Mouse (Mus musculus) stomach, postnatal 0 days (tissue): ENCODE measurements around the gene Zfp512b.

ENCODE experiments used
- CTCF ChIP-seq: IDR thresholded peaks from 2 replicates; pipeline ENCODE4 v1.5.1; 2016; ENCODE audit warnings: antibody characterized with exemption, low read depth, mild to moderate bottlenecking, moderate library complexity
- EP300 ChIP-seq: optimal IDR thresholded peaks from 2 replicates; pipeline ENCODE3; 2016; ENCODE audit warnings: antibody characterized with exemption

DNA sequence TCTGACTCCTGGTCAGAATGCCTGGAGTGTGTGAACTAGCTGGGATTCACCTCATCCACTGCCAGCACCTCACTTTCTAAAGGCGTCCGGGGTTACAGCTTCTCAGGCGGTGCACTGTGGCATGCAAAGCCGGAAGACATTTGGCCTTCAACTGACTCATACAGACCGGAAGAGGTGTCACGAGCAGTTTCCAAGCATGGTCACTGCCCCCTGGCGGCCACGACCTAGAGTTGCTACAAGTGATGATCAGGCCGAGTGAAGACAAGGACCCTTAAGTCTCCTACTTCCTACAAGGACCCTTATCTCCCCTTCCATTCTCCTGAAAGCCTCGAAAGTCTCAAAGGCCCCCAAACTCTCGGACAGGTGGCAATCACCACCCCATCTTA is 11.6 kb downstream of the Zfp512b start:
- TF ChIP-seq CTCF (peak; percentile 95), EP300 (peak; percentile 39)
